Mouse (Mus musculus): Measurements from ENCODE around the gene Bag5. TPM values are rescaled to one million over a fixed set of nuclear protein-coding genes. Genes with fewer than 3 reads are reported as not detected.
A peak's percentile ranks its signal among the peaks of the same experiment; 100 is the strongest.

Bag5 gene
- total and polyA plus RNA-seq, 3 experiments: 24.1 to 27.9 (median 25.6) TPM

- Histone ChIP-seq H3K4me1 (ENCODE audit: control insufficient read depth in 1 of 2, insufficient read depth in 2 of 2) (peaks cover 23 to 66% of the 10 kb centered on the region in 2 experiments), H3K27me3 (replicated peaks) (no peaks in the 10 kb centered on the region), H3K27ac (ENCODE audit: insufficient read depth, low read depth) (peak within 1 kb of the TSS; percentile 36), H3K36me3 (replicated peaks in 1 of 2; ENCODE audit: control insufficient read depth in 1 of 2, insufficient read depth in 1 of 2, low read length in 1 of 2) (peaks cover 28 to 43% of the 10 kb centered on the region in 2 experiments), H3K79me2 (replicated peaks; ENCODE audit: control insufficient read depth, extremely low read depth, insufficient read depth, poor library complexity, severe bottlenecking) (peaks cover 21% of the 10 kb centered on the region), H3K4me2 (ENCODE audit: insufficient read depth, low read depth, poor library complexity, severe bottlenecking) (peak within 1 kb of the TSS; percentile 95), H3K4me3 (replicated peaks in 1 of 3; ENCODE audit: low read depth in 2 of 3, low read length in 2 of 3, poor library complexity in 1 of 3) (peak within 1 kb of the TSS; percentile 87 to 100 (median 97)), H3K9ac (ENCODE audit: insufficient read depth, low read depth) (peak within 1 kb of the TSS; percentile 82), H3K9me3 (replicated peaks; ENCODE audit: low read length) (no peaks in the 10 kb centered on the region)
- in situ Hi-C loops (cut with MboI; ENCODE audit: low pct_ligation_motif_present, low pct_unique_long_range_greater_than_20kb, low sequenced_read_pairs) (loop anchor here (5.0 kb wide), 1 partner anchor 34 kb away; the partner anchor contains the start of genes Apopt1 and Bag5), dilution Hi-C loops (cut with MboI; ENCODE audit: extremely low pct_ligation_motif_present, extremely low pct_unique_long_range_greater_than_20kb, low sequenced_read_pairs) (no loop called here)
- DNase-seq (ENCODE audit: extremely low read depth): peak; percentile 96
- TF ChIP-seq CHD1 (IDR thresholded peaks at IDR 0.05; ENCODE audit: low read depth, low read length): no peak
- TF ChIP-seq TCF12 (IDR thresholded peaks at IDR 0.05; ENCODE audit: low read depth, low read length): peak; percentile 86
- peak; percentile 85 for TF ChIP-seq POLR2A (IDR thresholded peaks at IDR 0.05; ENCODE audit: low read depth, low read length)
- peak; percentile 100 for TF ChIP-seq MYC (IDR thresholded peaks at IDR 0.05; ENCODE audit: low read depth, low read length)
- peak; percentile 52 for TF ChIP-seq USF1 (IDR thresholded peaks at IDR 0.05; ENCODE audit: low read depth, low read length)
- TF ChIP-seq SMC3 (IDR thresholded peaks at IDR 0.05; ENCODE audit: low read depth, low read length): no peak
- TF ChIP-seq MAZ (IDR thresholded peaks at IDR 0.05; ENCODE audit: low read depth, low read length): no peak
- TF ChIP-seq MAFK (IDR thresholded peaks at IDR 0.05; ENCODE audit: insufficient replicate concordance, low read length): no peak
- TF ChIP-seq ETS1 (conservative IDR thresholded peaks at IDR 0.05; ENCODE audit: low read depth, low read length): no peak; the same call in 1 of the 2 replicates
- TF ChIP-seq USF2 (conservative IDR thresholded peaks at IDR 0.05; ENCODE audit: low read depth, low read length): no peak
- no peak for TF ChIP-seq ZMIZ1 (IDR thresholded peaks at IDR 0.05; ENCODE audit: low read depth, low read length)
- no peak for TF ChIP-seq EP300 (IDR thresholded peaks at IDR 0.05; ENCODE audit: low read length)
- TF ChIP-seq JUND (conservative IDR thresholded peaks at IDR 0.05; ENCODE audit: low read depth, low read length): no peak
- TF ChIP-seq POLR2AphosphoS2 (IDR thresholded peaks at IDR 0.05; ENCODE audit: low read depth, low read length): peak; percentile 63; the same call in 1 of the 2 replicates
- TF ChIP-seq E2F4 (IDR thresholded peaks at IDR 0.05; ENCODE audit: insufficient replicate concordance, low read depth, low read length): no peak
- no peak for TF ChIP-seq RCOR1 (conservative IDR thresholded peaks at IDR 0.05; ENCODE audit: low read depth, low read length)
- TF ChIP-seq IRF4 (IDR thresholded peaks at IDR 0.05; ENCODE audit: low read depth, low read length): peak; percentile 42; the same call in 1 of the 2 replicates
- no peak for TF ChIP-seq UBTF (IDR thresholded peaks at IDR 0.05; ENCODE audit: low read depth, low read length)
- no peak for TF ChIP-seq BHLHE40 (IDR thresholded peaks at IDR 0.05; ENCODE audit: low read depth, low read length)
- peak; percentile 100 for TF ChIP-seq MXI1 (IDR thresholded peaks at IDR 0.05; ENCODE audit: low read depth, low read length)
- TF ChIP-seq MAX (IDR thresholded peaks at IDR 0.05; ENCODE audit: low read length): peak; percentile 99
- TF ChIP-seq JUN (IDR thresholded peaks at IDR 0.05; ENCODE audit: insufficient read depth, low read depth, low read length): no peak
- peak; percentile 93 for TF ChIP-seq HCFC1 (IDR thresholded peaks at IDR 0.05; ENCODE audit: low read depth, low read length)
- peak; percentile 85; the same call in 1 of the 2 replicates for TF ChIP-seq KAT2A (IDR thresholded peaks at IDR 0.05; ENCODE audit: insufficient replicate concordance, low read length)
- TF ChIP-seq CTCF (conservative IDR thresholded peaks at IDR 0.05 in 1 of 2, IDR thresholded peaks at IDR 0.05 in 1 of 2; ENCODE audit: low read depth in 2 of 2, low read length in 2 of 2): no peak
- no peak for TF ChIP-seq PAX5 (IDR thresholded peaks at IDR 0.05; ENCODE audit: low read length)
- TF ChIP-seq ELF1 (IDR thresholded peaks at IDR 0.05; ENCODE audit: low read depth, low read length): peak; percentile 97
- TF ChIP-seq NRF1 (IDR thresholded peaks at IDR 0.05; ENCODE audit: low read depth, low read length): peak; percentile 39; the same call in 1 of the 2 replicates
- TF ChIP-seq TBP (conservative IDR thresholded peaks at IDR 0.05; ENCODE audit: low read depth, low read length): peak; percentile 53; the same call in 1 of the 2 replicates
- TF ChIP-seq ZNF384 (IDR thresholded peaks at IDR 0.05; ENCODE audit: low read depth, low read length): no peak
- no peak for TF ChIP-seq CHD2 (IDR thresholded peaks at IDR 0.05; ENCODE audit: low read length)
- TF ChIP-seq NELFE (IDR thresholded peaks at IDR 0.05; ENCODE audit: low read depth, low read length): peak; percentile 72; the same call in 1 of the 2 replicates
- TF ChIP-seq MEF2A (IDR thresholded peaks at IDR 0.05; ENCODE audit: borderline replicate concordance, low read depth, low read length): 0 out of 2 replicates have a peak, but pooled peaks have one; percentile 23
- TF ChIP-seq RAD21 (IDR thresholded peaks at IDR 0.05; ENCODE audit: low read depth, low read length): no peak
- TF ChIP-seq ZKSCAN1 (IDR thresholded peaks at IDR 0.05; ENCODE audit: borderline replicate concordance, low read depth, low read length): no peak
- peak; percentile 100 for TF ChIP-seq SIN3A (IDR thresholded peaks at IDR 0.05; ENCODE audit: low read length)
- no peak; the same call in 1 of the 2 replicates for TF ChIP-seq GABPA (IDR thresholded peaks at IDR 0.05; ENCODE audit: insufficient replicate concordance, low read depth, low read length)
- no peak for TF ChIP-seq ZC3H11A (IDR thresholded peaks at IDR 0.05; ENCODE audit: low read depth, low read length)
Measured at GRCm38 (mm10) chr12:111677882-111678669, 35.0 kb downstream of the Bag5 start, which contains the start of gene Trmt61a. TSS of gene Trmt61a (plus strand) at chr12:111678105.

Measured in CH12.LX (cell line).